Mouse (Mus musculus): Measurements from ENCODE around the gene Dusp1.

DNA sequence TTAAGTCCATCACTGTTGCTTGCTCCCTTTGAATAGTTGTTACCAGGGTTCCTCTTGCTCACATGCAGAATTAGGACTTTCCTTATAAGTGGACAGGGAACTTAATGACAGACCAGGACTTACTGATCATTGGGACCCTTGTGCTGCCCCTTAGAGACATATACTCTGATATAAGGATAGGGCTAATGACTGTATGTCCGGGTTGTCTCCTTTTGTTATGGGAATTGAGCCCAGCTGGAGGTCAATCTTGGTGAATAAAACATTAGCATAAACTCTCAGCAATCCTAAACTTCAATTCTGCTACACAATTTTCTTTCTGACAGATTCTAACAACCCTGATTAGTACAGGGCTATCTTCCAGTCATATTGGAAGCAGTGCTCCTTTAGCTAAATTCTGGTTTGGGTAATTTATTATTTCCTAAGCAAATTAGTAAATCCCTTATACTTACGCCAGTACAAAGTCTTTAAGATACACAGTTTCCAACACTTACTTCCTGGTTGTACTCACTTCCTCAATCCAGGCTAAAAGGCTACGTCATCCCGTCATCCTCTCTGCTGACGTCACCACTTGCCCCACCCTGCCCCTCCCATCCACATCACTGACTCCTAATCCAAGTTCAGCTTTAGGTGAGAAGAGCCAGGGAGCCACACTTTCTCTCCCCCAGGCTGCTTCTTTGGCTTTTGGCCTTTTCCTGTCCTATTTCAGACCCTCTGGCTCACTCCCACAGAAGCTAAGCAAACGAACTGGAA, 24.0 kb downstream of the Dusp1 start:
- TF ChIP-seq CTCF (IDR thresholded peaks at IDR 0.05; ENCODE audit: extremely low read depth, insufficient read depth, low read length) = no peak
- no peak for TF ChIP-seq POLR2A (IDR thresholded peaks at IDR 0.05; ENCODE audit: extremely low read depth, insufficient read depth, low read length)
